Mouse (Mus musculus): ENCODE measurements at regions not wholly inside any gene's neighbourhood (a gene's known extent, or its start where the extent isn't known, plus 50 kb on each side); places are given as distances from the start of the nearest gene placed in this dataset.

DNA sequence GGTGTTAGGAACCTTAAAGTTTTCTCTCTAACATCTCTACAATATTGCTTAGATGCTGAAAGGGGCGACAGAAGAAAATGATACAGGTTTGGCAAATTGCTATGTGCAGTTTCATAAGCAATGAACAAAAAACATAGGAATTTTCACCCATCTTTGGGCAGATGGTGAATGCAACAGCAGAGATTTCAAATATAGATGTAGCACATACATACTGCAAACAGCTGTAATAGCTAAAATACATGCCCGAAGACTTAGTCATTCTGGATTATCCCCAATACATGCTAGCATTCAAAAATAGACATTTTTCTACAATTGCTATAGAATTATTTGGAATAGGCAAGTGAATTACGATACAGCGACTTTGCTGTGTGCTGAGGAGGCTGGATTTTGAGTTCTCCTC lies 544.1 kb downstream of the D3Ertd751e start:
- DNase-seq, result no peak

DNA sequence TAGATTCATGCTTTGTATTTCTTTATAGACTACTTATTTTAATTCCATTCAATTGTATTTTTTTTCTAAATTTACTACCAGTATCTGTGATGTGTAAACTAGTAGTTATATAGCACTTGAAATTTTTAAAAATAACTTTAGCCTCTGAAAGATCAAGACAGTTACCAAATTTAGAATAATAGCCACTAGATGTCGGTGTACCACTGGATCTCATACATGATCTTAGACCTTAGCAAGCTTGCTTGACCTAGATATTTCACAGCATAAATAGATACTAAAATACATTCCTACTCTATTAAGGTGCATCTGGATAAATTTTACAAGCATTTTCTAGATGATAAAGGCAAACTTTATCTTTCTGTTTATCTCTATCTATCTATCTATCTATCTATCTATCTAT lies 570.0 kb downstream of the D3Ertd751e start:
- DNase-seq, result no peak

DNA sequence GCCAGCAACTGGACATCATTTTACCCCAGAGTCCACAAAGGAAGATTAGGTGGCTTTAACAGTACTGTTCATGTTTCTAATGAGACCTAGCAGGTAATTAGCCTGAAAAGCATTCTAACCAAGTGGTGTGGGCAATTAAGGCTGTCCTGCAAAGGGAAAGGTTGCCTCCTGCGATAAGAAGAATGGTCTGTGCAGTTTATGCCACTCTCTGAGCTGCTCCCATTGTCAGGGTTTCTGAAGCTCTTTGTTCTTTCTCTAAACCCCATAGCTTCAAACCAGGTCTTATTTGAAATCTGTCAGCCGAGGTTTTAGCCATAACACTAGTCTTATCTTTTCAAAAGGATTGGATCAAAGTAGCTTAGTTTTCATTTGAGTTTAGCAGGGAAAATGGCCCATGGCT lies 585.3 kb downstream of the D3Ertd751e start:
- no peak for DNase-seq

DNA sequence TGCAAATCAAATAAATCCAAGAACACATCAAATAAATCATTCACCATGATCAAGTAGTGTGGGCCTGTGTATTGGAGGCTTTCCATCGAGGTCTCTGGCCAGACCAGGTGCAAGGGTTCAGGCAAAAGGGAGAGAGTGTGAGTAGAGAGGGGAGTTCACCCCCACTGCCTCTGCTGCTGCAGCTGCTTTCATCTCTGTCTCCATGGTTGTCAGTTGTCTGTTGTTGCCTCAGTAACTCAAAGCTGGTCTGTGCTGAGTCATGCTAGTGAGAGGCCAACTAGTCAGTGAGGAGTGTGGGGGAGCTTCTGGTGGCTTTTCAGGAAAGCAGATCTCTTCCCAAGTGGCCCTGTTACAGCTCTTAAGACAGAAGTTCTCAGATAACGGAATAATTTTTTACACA lies 600.4 kb downstream of the D3Ertd751e start:
- DNase-seq, result no peak

DNA sequence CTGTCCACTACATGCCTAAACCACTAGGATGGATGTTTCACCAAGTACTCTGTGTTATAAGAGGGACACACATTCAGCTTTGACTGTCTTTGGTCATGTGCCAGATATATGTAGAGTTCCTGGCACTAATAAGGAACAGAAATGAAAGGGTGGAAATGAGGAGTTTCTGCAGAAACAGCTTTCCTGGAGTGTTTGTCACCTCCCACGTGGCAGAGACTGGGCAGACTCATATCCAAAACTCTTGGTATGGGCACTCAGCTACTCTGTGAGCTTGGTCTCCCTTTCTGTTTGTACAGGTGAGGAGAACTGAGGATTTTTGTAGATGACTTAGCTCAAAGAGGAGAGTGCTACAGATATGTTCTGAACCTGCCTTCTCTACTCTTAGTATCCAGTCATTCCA lies 634.4 kb downstream of the D3Ertd751e start:
- DNase-seq, result no peak

DNA sequence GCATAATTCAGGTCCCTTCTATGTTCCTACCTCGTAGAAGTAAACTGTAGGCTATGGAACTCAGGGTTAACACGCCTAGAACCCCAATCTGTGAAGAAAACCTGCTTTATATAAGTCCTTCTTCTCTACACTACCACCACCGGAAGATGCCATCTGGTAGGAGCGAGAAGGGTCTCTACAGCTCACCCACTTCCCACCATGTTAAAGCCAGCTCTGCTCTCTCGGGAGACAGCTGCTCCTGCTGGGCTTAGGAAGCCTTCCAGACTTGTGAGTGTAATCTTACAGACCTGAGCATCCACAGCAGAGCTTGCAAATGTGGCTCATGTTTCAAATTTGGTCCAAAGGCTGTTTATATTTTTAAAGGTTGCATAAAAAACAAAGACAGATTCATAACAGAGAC lies 639.7 kb downstream of the D3Ertd751e start:
- DNase-seq, result no peak

DNA sequence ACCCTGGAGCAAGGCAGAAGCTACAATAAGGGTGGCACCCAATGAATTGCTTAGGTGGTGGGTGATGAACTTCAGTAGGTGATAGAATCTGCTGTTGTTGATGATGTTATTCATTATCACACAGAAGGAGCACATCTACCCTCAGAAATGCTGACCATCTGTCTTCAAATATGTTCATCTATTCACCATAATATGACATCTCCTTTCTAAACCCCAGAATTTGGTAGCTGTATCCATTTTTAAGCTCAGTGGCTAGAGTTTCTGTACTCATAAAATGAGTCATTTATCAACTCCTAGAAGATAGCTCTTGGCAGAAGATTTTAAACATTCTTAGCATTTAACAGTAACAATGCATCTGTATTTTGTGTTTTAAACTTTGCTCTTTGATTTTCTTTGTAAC lies 660.3 kb downstream of the D3Ertd751e start:
- no peak for DNase-seq

DNA sequence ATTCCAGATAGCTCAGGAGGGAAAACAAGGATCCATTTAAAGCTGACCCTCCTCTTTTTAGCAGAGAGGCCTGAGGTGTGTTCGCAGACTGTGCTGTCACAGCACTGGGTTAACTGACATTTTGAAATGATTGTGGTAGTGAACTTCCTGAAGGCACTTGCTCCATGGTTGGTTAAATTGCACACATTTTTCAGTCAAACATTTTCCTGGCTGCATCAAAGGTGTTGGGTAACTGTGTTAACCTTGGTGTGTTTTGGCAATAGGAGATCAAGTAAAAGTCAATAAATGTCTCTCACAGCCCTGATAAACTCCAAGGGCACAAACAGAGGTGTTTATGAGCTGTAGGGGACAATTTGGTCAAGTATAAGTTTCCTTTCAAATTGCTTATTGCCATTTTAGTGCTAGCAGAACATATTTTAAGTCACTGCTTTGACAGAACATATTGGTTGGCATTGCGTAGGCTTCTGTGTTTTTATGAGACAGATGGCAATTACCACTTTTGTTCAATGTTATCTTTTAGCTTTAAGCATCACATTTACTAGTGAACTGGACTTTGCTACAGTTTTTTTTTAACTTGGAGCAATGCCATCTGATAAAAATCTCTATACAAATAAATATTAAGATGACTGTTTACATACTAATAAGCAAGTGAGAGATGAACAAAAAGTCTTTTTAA lies 666.7 kb downstream of the D3Ertd751e start:
- no peak for DNase-seq

DNA sequence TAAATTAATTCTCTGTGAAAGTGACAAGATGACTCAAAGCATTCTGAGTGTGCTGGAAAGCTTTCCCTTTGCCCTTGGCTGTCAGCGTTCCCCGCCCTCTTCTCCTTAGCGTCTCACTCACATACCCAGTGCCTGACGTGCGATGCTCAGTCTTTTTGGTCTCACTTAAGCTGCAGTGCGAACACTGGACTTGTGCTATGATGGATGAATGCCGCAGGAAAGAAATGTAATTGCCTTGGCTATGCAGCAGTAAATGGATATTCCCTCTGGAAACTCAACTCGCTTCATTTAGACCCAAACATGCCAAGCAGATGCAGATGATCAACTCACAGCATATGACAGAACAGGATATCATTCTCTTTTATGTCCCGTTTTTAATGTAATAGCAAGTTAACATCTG lies 685.0 kb downstream of the D3Ertd751e start:
- no peak for DNase-seq

DNA sequence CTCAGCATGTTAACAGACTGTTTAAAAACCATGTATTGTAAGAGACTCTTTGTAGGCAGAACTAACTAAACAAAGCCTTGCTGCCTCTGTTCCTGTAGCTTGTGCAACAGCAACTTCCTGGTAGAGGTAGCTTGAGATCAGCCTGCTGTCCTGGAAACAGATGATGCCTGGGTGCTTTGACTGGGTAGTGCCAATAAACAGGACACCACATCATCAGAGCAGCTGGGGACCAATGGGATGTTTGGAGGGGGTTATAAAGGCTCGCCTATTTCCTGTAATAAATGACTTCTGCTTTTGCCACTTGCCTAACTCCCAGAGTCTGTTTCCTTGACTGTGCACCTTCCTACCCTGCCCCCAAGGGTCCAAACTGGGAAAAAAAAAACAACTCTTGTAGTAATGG lies 707.2 kb downstream of the D3Ertd751e start:
- no peak for DNase-seq

DNA sequence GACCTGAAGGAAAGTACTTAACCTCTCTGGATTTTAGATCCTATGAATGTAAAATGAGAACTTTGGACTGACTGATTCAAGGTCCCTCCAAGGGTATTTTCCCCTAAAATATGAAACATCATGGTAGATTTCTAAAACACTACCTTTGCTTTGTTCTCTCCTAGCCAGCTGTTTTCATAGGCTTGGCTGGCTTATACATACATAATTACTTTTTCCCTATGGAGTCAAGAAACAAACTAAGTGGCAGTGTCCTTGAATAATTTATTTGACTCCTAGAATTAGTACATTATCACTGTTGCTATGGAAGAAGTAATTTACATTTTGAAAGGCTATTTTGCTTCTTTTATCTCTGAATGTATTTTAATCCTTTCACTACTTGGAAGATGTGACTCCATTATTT lies 721.9 kb downstream of the D3Ertd751e start:
- no peak for DNase-seq

DNA sequence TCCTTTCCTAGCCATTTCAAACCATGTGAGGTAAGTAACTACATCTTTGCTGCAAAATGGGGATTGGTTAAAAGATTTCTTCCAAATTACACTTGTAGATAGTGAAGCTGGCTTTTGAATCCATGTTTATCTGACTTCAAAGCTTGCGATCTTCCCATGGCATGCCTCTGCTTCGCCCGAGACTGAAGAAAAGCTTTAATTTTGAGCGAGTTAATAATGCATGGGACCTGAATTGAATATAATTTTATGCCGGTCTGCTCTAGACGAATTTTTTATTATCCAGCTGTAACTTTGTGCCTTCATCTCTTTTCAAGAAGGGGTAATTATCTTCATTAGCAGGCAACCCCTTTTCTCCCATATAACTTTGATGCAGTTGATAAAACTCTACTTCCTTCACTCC lies 724.7 kb downstream of the D3Ertd751e start:
- no peak for DNase-seq

DNA sequence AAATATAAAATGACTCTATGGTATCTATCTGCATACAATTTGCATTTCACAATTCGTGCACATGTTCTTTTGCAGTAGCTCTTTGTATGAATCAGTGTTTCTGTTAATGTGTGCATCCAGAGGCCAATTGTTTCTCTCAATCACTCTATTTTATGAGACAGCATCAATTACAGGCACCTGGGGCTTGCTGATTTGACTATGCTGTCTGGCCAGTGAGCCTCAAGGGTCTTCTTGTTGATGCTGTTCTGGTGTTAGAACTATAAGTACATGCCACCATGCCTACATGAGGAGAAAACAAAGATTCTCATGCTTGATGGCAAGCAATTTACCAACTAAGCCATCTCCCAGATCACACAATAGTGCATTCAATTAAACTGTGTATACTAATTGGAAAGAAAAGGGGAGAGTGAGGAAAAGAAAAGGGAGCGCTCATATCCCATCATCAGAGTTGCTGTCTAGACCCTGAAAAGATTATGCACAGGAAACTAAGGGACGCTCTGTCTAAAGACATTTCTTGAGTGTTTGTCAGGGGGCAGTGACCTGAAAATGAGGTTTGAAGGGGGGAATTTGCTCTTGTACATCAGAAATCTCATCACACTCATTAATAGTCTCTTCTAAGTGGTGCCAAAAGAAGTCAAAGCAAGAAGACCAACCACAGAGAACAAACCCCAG lies 772.6 kb downstream of the D3Ertd751e start:
- no peak for DNase-seq

DNA sequence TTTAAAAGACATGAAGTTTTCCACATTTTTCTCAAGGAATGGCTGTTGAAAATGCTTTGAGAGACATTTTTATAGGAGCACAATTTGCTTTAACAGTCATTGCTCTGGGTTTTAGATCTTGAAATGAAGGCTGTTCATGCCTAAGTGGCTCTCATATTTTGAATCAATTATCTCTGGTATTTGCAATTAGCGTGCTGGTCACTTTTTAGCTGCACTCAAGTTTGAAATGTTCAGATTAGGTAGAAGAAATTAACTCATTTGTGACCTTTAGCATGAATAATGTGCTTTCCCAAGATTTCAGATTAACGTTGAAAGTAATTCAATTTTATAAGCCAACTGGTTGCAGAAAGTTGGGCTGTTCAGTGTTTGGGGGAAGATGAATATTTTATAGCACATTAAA lies 773.9 kb downstream of the D3Ertd751e start:
- no peak for DNase-seq

DNA sequence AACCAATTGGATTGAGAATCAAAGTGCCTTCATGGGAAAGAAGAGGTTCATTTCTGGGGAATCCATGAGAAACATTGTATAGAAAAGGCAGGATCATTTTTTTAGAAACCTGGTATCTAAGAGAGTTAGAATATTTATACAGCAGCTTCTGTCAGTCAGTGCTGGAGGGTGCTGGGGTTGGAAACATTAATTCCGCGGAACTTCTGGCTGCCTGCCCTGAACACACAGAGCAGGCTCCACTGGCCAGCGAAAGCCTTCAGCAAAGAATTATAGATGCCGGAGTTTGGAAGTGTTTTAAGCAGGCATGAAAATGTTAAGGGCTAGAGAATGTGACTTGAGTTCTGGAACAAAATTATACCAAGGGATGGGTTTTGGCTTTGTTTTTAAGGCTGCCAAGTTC lies 789.0 kb downstream of the D3Ertd751e start:
- DNase-seq, result peak in 1 of 2 experiments; percentile 5

DNA sequence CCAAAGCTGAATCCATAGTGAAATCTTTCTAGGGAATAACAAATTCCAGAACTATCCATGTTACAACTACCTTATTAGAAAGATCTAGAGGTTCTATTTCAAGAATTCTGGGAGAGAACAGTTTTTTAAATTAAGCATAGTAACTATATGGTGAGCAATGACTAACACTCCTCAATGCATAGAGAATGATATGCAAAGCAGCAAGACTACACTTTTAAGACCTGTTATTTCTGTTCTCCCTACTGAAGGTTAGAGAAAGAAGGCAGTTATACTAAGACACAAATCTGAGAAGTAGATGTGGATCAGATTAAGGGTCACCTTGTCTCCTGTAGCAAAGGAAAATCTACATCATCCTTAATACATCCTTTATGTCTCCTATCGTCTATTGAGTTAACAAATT lies 824.3 kb downstream of the D3Ertd751e start:
- no peak for DNase-seq

DNA sequence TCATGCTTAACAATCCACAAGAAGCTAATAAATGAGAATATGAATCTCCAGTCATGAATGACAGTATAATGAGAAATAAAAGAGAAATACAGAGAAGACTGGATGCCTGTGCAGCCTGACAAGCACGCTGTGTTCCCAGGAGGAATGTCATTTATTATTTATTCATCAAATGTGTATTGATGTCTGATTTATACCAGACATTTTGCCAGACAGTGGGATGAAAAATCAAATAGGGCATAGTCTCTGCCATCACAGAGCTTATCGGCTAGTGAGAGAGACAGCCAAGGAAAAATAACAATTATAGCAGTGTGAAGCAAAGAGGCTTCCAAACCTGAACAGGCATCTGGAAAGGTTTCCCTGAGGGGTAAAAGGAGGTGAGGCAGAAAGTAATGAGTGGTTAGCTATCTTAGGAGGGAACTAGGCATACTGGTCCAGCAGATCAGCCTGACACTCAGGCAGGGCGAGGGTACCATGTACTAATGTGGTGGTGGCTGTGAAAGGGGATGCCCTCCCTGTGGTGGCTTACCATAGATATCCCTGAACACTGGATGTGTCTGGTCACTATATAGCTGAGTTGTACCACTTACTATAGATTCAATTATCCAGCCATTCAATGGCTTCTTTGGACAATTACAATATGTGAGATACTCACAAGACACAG lies 828.1 kb downstream of the D3Ertd751e start:
- no peak for DNase-seq

DNA sequence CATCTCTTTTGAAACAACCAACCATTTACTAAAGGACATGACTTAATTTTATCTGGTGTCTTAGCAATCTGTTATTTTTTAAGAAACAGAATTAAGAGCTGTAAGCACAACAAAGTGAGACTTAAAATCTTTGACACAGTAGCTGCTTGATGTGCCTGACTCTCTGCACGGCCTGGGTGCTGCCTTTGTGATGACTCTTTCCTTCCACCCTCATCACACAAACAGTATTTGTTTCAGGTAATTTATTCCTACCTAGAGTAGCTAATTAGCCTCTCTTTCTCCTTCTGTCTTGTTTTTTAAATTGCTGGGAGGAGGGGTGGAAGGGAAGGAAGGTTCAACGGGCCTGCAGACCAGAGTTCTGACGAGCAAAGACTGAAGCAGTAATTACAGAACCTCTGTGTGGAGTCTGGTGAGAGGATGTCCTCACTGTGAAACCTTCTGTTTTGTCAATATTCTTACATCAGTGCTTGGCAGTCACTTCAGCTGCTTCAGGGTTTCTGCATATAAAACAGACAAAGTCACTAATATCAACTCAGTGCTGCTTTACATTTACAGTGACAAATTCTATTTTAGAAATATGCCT lies 829.6 kb downstream of the D3Ertd751e start:
- DNase-seq, result no peak

DNA sequence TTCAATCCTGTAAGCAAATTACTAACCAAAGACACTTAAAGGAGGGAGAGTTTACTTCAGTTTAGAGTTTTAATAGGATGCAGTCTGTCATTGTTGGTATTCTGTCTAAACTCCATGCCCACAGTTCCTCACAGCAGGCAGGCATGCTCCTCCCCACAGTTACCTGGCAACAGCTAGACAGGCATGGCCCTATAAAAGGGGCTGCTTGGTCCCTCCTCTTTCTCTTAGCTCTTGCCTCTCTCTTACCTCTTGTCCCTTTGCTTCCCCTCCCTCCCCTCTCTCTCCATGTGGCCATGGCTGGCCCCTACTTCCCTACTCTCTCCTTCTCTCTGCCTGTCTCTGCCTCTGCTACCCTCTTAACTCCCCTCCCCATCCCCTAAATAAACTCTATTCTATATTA lies 830.7 kb downstream of the D3Ertd751e start:
- no peak for DNase-seq

DNA sequence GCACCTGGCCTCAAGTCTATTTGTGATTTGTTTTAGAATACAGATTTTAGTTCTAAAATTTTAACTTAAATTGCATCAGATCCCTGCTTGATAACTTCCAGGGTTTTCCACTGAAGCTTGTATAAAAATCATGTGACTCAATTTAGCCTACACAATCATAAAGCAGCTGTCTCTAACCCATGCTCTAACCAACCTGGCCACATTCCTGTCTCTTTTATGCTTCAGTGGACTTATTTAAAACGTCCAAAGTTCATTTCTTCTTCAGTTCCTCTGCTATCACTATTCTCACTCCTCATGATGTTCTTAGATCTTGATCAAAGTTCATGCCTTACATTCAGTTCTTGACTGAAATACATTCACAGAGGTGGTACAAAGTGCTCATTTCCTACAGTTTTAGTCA lies 839.9 kb downstream of the D3Ertd751e start:
- DNase-seq, result no peak

DNA sequence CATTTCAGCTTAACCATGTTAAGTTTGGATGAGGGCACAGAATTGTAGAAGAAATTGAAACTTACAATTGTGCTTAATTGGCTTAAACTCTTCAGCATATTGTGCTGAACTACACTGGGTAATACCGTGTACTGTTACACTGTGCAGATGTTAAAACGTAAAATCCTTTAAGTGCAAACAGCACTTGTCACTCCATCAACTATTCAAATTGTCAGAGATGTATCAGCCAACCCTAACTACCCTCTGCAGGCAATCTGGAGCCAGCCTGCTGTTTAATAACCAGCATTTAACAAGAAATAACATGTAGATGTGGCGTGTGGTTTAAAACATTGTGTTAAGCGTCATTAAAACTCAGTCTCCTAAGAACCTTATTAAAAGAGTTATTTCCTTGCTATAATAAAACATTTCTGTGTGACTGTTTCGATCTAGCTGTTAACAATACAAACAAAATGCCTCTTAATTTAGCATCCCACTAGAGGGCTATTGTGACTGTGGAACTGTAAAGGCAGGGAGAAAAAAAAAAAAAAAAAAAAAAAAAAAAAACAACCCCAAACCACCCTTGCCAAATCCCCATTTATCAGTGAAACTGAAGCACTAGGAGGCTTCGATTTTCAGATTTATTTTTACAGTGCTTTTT lies 845.0 kb downstream of the D3Ertd751e start:
- DNase-seq, result no peak

DNA sequence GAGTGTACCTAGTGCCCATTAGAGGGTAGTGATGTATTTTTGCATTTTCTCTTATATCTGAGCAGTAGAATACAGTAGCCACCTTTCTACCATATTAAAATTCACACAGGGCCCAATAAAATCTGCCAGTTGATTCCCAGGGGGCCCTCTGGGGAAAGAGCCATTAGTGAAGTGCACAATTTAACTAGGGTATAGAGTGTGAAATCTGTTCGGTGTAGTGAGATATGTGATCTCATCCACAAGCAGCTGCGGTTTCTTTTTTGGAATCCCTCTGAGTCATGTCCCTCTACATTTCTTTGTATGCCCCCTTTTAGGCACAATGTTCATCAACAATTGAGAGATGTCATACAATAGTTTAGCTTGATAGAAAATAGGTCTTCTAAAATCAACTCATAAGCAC lies 847.1 kb downstream of the D3Ertd751e start:
- DNase-seq, result no peak

DNA sequence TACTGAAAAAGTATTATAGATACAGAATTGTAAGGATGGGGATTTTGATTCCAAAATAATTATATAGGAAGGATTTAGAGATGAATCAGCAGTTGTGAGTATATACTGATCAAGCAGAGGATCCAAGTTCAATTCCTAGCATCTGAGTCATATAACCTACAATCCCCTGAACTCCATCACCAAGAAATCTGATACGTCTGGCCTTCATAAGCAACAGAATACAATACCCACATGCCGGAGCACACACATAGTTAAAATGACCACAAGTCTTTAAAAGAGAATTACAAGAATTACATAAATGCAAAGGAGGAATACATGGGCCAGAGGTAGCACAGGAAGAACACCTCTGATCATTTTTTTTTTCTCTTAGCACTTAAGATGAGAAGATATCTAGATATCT lies 847.7 kb downstream of the D3Ertd751e start:
- no peak for DNase-seq

Data from kidney, postnatal 25 days (tissue).